Mouse (Mus musculus): ENCODE results near the gene Clrn2.

DNA sequence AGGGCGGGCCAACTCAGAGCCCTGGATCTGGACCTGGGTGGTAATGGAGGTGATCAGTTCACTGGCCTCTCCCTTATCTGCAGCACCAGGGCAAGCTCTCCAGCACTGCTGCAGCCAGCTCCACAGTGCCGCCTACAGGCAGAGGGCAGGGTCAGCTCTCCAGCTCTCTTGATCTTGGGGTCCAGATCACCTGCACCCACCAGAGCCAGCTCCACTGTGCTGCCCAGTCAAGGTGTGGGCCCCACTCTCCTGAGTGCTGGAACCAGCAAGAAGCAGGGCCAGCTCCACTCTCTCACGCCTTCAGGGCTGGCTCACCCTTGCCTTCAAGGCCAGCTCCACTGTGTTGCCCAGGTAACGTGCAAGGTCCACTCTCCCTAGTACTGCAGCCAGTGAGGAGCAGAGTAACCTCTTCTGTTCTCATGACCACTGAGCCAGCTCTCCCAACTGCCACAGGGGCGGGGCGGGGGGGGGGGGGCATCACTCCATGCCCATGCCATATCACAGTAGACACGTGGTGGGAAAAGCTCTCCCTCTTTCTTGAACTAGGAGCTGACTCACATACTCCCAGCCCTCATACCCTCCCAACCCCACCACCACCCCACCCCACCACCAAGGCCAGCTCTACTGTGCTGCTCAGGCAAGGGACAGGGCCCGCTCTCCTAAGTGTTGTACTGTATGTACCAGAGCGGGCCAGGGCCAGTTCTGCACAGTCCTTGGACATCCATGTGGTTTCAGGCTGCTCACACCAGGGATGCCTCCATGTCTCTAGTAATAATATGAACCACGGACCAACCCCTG is 33.5 kb upstream of the Clrn2 start:
- TF ChIP-seq GATA1 (IDR thresholded peaks at IDR 0.05; ENCODE audit: low read length) (no peak), TAL1 (IDR thresholded peaks at IDR 0.05; ENCODE audit: low read length) (no peak)
